Mouse (Mus musculus): ENCODE measurements around the gene Ano6. TPM values are rescaled to one million over a fixed set of nuclear protein-coding genes. Genes with fewer than 3 reads are reported as not detected.

Gene Ano6
- polyA plus RNA-seq, 2 experiments = 4.7 to 6.3 TPM

DNA sequence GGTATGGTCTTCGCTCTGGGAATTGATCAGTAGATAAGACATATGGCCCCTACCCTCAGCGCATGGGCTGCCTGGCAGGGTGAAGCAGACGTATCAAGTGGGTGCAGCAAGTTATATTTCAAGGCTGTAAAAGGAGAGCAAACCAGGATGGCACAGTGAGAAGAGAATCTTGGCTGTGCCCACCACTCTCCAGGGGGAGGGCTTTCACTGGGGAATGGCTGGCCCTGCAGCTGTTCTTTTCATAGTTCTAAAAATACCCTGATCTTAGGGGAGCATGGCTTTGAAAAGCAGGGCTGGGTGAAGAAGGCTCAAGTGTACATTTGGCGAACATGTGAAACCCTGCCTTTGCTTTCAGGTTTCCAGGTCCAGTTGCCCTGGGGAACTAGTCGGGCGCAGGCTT, 11.5 kb downstream of the Ano6 start:
- Histone ChIP-seq H3K9me3 (ENCODE audit: control insufficient read depth, low read length) (no peaks in the 10 kb centered on the region), H3K36me3 (replicated peaks; ENCODE audit: control insufficient read depth, insufficient read depth, low read depth) (no peaks in the 10 kb centered on the region), H3K4me2 (ENCODE audit: low read depth) (no peak overlapping the region), H3K27ac (no peak overlapping the region), H3K27me3 (ENCODE audit: control insufficient read depth, insufficient read depth, low read length) (no peaks in the 10 kb centered on the region), H3K9ac (replicated peaks) (no peak overlapping the region), H3K4me1 (replicated peaks; ENCODE audit: control insufficient read depth in 2 of 2, insufficient read depth in 2 of 2, low read length in 1 of 2) (peaks cover 0 to 12% of the 10 kb centered on the region in 2 experiments; a peak in 2 of 4 replicates), H3K4me3 (ENCODE audit: insufficient read depth in 1 of 2, low read depth in 2 of 2, low read length in 2 of 2) (no peak overlapping the region)
- DNase-seq (ENCODE audit: low read depth in 3 of 3, low spot score in 3 of 3) (no peak), ATAC-seq (ENCODE audit: insufficient read depth) (no peak)
- WGBS (ENCODE audit: insufficient replicate concordance) = 65% methylated on average over 6 of the region's 6 CpGs
- TF ChIP-seq CTCF (IDR thresholded peaks at IDR 0.05; ENCODE audit: low read depth) (no peak), EP300 (IDR thresholded peaks at IDR 0.05; ENCODE audit: low read depth) (no peak)

DNA sequence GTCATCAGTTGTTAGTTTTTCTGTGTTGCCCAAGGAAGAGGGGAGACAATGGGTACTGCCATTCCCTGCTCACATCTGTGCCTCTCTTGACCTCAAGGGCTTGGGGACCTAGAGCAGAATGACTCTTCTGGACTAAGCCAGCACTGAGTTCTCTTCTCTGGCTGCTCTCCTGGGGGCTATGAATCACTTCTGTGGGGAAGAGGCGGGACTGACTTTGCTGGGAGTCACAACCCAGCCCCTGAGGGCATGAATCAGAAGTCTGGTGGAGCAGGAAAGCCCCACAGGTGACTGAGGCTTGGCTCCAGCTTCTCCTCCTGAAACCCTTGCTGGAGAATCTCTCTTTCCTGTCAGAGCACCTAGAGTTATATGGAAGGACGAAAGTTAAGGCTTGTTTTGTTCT, 12.1 kb downstream of the Ano6 start:
- 54% methylated on average over 2 of the region's 2 CpGs for WGBS (ENCODE audit: insufficient replicate concordance)
- no peak overlapping the region for H3K4me2 ChIP-seq (ENCODE audit: low read depth)
- DNase-seq (ENCODE audit: low read depth in 3 of 3, low spot score in 3 of 3) (no peak), ATAC-seq (ENCODE audit: insufficient read depth) (no peak)
- H3K9me3 ChIP-seq (ENCODE audit: control insufficient read depth, low read length) = no peaks in the 10 kb centered on the region
- no peak overlapping the region for H3K9ac ChIP-seq (replicated peaks)
- peaks cover 0 to 12% of the 10 kb centered on the region in 2 experiments; a peak in 2 of 4 replicates for H3K4me1 ChIP-seq (replicated peaks; ENCODE audit: control insufficient read depth in 2 of 2, insufficient read depth in 2 of 2, low read length in 1 of 2)
- no peaks in the 10 kb centered on the region for H3K36me3 ChIP-seq (replicated peaks; ENCODE audit: control insufficient read depth, insufficient read depth, low read depth)
- no peak overlapping the region for H3K4me3 ChIP-seq (ENCODE audit: insufficient read depth in 1 of 2, low read depth in 2 of 2, low read length in 2 of 2)
- H3K27ac ChIP-seq = no peak overlapping the region
- H3K27me3 ChIP-seq (ENCODE audit: control insufficient read depth, insufficient read depth, low read length) = no peaks in the 10 kb centered on the region
- TF ChIP-seq CTCF (IDR thresholded peaks at IDR 0.05; ENCODE audit: low read depth) (no peak), EP300 (IDR thresholded peaks at IDR 0.05; ENCODE audit: low read depth) (no peak)

DNA sequence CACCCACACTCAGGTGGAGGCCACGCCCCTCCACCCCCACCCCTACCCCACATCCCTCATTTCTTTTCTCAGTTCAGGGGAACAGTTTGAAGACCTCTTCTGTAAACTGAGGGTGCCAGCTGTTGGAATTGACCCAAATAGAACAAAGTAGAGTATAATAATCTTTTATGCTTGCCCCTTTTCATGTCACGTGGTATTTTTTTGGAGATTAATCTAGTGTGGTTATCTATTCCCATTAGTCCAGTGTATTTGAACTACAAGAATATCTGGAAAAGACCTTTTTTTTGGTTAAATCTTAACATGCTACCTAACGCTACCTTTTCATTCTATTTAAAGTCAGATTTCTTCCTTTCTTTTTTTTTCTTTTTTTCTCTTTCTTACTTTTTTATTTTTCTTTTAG, 12.8 kb downstream of the Ano6 start:
- DNase-seq (ENCODE audit: low read depth in 3 of 3, low spot score in 3 of 3) (no peak), ATAC-seq (ENCODE audit: insufficient read depth) (no peak)
- H3K9me3 ChIP-seq (ENCODE audit: control insufficient read depth, low read length) = no peaks in the 10 kb centered on the region
- H3K4me2 ChIP-seq (ENCODE audit: low read depth) = no peak overlapping the region
- H3K27me3 ChIP-seq (ENCODE audit: control insufficient read depth, insufficient read depth, low read length) = no peaks in the 10 kb centered on the region
- no peak overlapping the region for H3K9ac ChIP-seq (replicated peaks)
- peaks cover 0 to 15% of the 10 kb centered on the region in 2 experiments; a peak in 2 of 4 replicates for H3K4me1 ChIP-seq (replicated peaks; ENCODE audit: control insufficient read depth in 2 of 2, insufficient read depth in 2 of 2, low read length in 1 of 2)
- H3K27ac ChIP-seq = no peak overlapping the region
- TF ChIP-seq EP300 (IDR thresholded peaks at IDR 0.05; ENCODE audit: low read depth) = no peak
- no peak for TF ChIP-seq CTCF (IDR thresholded peaks at IDR 0.05; ENCODE audit: low read depth)
- no peak overlapping the region for H3K4me3 ChIP-seq (ENCODE audit: insufficient read depth in 1 of 2, low read depth in 2 of 2, low read length in 2 of 2)
- H3K36me3 ChIP-seq (replicated peaks; ENCODE audit: control insufficient read depth, insufficient read depth, low read depth) = no peaks in the 10 kb centered on the region
- WGBS (ENCODE audit: insufficient replicate concordance) = 56% methylated on average over 3 of the region's 3 CpGs

DNA sequence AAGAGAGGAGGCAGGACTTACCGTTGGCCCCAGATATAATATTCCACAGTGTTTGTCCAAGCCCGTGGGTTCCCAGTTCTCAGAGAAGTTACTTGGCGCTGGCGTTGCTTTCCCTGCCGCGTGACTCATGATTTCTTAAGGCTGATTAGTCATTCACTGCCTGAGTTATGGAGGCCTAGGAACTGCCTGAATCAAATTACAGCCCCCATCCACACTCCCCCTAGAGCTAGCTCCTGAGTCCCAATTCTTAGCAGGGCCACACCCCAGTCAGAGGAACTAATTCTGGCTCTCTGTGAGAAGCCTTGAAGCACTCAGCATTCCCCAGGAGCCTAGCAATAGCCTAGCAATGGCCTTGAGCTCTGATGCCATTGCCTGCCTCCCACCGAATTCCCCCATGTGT, 13.6 kb downstream of the Ano6 start:
- ATAC-seq (ENCODE audit: insufficient read depth) = no peak
- DNase-seq (ENCODE audit: low read depth in 3 of 3, low spot score in 3 of 3) = no peak
- Histone ChIP-seq H3K27ac (no peak overlapping the region), H3K27me3 (ENCODE audit: control insufficient read depth, insufficient read depth, low read length) (no peaks in the 10 kb centered on the region), H3K9ac (replicated peaks) (no peak overlapping the region; the same call in 1 of the 2 replicates), H3K4me1 (replicated peaks; ENCODE audit: control insufficient read depth in 2 of 2, insufficient read depth in 2 of 2, low read length in 1 of 2) (peaks cover 0 to 15% of the 10 kb centered on the region in 2 experiments; a peak in 2 of 4 replicates), H3K4me2 (ENCODE audit: low read depth) (no peak overlapping the region), H3K36me3 (replicated peaks; ENCODE audit: control insufficient read depth, insufficient read depth, low read depth) (no peaks in the 10 kb centered on the region), H3K9me3 (ENCODE audit: control insufficient read depth, low read length) (no peaks in the 10 kb centered on the region), H3K4me3 (ENCODE audit: insufficient read depth in 1 of 2, low read depth in 2 of 2, low read length in 2 of 2) (no peak overlapping the region)
- WGBS (ENCODE audit: insufficient replicate concordance) = 41% methylated on average over 7 of the region's 7 CpGs
- TF ChIP-seq EP300 (IDR thresholded peaks at IDR 0.05; ENCODE audit: low read depth) (no peak), CTCF (IDR thresholded peaks at IDR 0.05; ENCODE audit: low read depth) (no peak)

DNA sequence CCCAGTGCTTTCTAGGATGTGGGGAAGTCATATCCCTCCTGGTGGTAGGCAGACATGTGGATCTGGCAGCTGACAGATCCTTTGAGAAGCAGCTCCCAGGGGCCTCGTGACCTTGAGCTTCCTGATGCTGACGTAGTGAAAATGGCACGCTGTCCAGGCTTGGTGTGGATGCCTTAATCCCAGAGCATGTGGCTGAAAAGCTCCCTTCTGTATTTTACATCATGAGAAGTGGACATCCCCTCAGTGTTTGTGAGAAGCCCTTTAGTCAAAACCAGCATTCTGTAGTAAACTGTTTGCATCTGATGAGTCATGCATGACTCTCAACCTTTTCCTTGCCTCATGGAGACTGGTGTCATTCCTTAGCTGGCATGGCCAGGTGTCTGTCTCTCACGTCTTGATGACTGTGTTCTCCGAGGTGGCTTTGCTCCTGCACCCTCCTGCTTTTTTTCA, 14.4 kb downstream of the Ano6 start:
- TF ChIP-seq CTCF (IDR thresholded peaks at IDR 0.05; ENCODE audit: low read depth) = no peak
- no peak for TF ChIP-seq EP300 (IDR thresholded peaks at IDR 0.05; ENCODE audit: low read depth)
- H3K4me2 ChIP-seq (ENCODE audit: low read depth) = no peak overlapping the region
- H3K27ac ChIP-seq = no peak overlapping the region
- H3K36me3 ChIP-seq (replicated peaks; ENCODE audit: control insufficient read depth, insufficient read depth, low read depth) = no peaks in the 10 kb centered on the region
- no peak overlapping the region for H3K9ac ChIP-seq (replicated peaks)
- ATAC-seq (ENCODE audit: insufficient read depth) (0 out of 2 replicates have a peak, but pooled peaks have one; percentile 18), DNase-seq (ENCODE audit: low read depth in 3 of 3, low spot score in 3 of 3) (no peak)
- no peaks in the 10 kb centered on the region for H3K27me3 ChIP-seq (ENCODE audit: control insufficient read depth, insufficient read depth, low read length)
- no peak overlapping the region for H3K4me3 ChIP-seq (ENCODE audit: insufficient read depth in 1 of 2, low read depth in 2 of 2, low read length in 2 of 2)
- 54% methylated on average over 5 of the region's 5 CpGs for WGBS (ENCODE audit: insufficient replicate concordance)
- H3K9me3 ChIP-seq (ENCODE audit: control insufficient read depth, low read length) = no peaks in the 10 kb centered on the region
- H3K4me1 ChIP-seq (replicated peaks; ENCODE audit: control insufficient read depth in 2 of 2, insufficient read depth in 2 of 2, low read length in 1 of 2) = peaks cover 0 to 15% of the 10 kb centered on the region in 2 experiments; a peak in 2 of 4 replicates

All from liver, embryonic 14.5 days (tissue).